Mouse (Mus musculus) lung, postnatal 14 days (tissue): ENCODE data around the gene Klf12.

ENCODE experiments used
- DNase-seq: peaks from one replicate; pipeline ENCODE4 v3.0.0; 2021

Gene Klf12

GRCm38 (mm10) chr14:100126126-100126525, 158.4 kb downstream of the Klf12 start:
- no peak for DNase-seq

DNA sequence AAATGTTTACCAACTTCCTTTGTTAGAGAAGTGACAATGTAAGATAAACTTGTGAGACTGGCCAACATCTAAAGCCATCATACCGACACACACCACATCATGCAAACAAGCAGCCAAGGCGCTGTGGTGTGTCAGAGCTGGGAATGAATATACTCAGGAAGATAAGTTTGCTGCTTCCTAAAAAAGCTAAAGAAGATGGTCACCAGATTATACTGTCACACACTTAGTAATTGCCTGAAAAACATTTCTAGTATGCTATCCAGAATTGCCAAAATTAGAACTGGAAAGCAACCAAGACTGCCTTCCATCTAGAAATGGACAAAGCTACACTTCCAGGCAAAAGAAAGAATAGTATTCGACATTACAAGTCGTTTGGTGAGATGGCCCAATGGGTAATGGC, 163.4 kb downstream of the Klf12 start:
- DNase-seq, result no peak

DNA sequence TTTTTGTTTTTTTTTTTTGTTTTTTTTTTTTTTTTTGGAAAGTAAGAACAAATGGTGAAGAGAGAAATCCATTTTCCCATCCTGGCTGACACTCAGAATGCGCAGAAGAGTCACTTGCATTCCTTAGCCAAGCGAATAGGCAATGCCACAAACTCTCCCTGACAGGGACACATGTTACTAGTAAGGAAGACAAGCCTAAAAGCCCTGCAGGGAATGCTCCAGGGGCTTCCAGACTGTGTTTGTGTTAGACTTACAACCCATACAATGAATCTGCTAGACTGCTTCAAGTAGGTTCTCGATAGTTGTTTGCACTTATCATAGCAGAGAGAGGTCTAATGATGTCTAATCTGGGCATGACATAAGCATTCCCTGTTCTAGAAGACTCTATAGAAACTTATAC, 164.6 kb downstream of the Klf12 start:
- no peak for DNase-seq

DNA sequence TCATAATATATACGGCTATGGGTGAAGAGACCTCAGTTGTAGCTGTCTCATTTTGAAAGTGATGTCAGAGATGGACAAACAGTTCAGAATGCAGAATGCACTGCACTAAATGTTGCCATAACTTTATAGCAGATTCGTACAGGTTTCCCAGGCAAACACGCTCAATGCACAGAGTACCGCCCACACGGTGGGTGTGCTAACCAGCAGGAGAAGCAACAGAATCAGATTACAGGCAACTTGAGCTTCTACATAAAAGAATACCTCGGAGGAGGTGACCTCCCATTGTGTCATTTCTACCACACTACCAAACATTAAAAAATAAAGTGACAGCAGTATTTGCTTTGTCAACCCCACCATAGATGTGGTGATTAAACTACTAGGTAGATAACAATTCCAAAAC, 171.1 kb downstream of the Klf12 start:
- DNase-seq, result no peak

DNA sequence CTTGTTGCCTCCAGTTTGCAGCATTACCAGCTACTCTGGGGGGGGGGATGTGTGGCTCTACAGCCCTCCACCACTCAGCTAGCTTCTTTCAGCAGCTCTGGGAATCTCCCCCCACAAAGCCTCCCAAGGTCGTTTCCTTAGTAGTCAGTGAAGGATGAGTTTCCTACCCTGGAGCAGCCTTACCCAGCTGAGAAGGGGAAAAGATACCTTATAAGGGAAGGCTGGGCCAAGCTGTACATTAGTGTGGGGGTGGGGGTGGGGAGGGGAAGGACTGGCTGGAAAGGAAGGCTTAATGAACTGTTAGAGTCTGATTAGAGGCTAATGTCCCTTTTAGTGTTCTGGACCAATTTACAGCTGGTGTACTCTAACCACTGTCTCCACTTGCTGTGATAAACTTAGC, 172.7 kb downstream of the Klf12 start:
- no peak for DNase-seq

- no peak for DNase-seq
Measured at GRCm38 (mm10) chr14:100109563-100109962, 174.9 kb downstream of the Klf12 start.

GRCm38 (mm10) chr14:100105570-100105969, 178.9 kb downstream of the Klf12 start:
- no peak for DNase-seq

GRCm38 (mm10) chr14:100104818-100105217, 179.7 kb downstream of the Klf12 start:
- no peak for DNase-seq

DNA sequence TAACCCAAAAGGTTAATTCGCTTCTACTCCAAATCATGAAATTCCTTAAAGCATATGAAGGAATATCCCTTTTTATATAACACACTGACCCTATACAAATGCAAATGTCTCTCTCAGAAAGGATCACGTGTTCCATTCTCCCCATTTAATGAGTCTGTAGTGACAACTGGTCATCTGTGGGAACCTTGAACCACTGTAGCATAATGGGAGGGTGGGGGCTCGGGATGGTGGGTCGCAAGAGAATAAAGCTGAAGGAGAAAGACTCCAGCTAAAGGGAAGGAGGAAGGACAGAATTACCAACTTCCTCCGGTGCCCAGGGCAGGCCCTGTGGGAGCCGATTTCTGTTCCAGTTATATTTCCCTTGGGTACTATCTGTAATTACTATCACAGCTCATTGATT, 180.7 kb downstream of the Klf12 start:
- DNase-seq, result no peak

GRCm38 (mm10) chr14:100097208-100098189, 187.0 kb downstream of the Klf12 start:
- no peak for DNase-seq

DNA sequence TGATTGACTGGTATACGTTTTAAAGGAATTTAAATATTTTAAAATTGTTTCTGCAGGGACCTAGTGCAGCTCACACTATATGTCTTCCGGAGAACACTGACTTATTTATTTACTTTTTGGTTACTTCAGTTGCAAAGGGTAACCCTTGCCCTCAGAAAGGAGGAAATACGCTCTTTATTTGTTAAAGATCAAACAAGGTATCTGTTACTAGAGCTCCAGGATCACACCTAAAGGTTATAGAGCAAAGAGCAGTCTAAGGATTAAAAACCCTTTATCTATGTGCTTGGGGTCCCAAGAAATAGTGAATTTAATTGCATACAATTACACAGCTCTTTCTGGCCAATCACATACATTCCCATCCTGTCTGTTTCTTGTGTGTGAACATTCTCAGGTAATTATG, 188.7 kb downstream of the Klf12 start:
- DNase-seq, result no peak

- DNase-seq, result no peak
Measured at GRCm38 (mm10) chr14:100090517-100090916, 194.0 kb downstream of the Klf12 start.

GRCm38 (mm10) chr14:100079620-100080019, 204.9 kb downstream of the Klf12 start:
- no peak for DNase-seq

- DNase-seq, result no peak
Measured at GRCm38 (mm10) chr14:100072431-100073195, 211.9 kb downstream of the Klf12 start.

- DNase-seq, result no peak
Measured at GRCm38 (mm10) chr14:100069543-100070090, 214.9 kb downstream of the Klf12 start.

DNA sequence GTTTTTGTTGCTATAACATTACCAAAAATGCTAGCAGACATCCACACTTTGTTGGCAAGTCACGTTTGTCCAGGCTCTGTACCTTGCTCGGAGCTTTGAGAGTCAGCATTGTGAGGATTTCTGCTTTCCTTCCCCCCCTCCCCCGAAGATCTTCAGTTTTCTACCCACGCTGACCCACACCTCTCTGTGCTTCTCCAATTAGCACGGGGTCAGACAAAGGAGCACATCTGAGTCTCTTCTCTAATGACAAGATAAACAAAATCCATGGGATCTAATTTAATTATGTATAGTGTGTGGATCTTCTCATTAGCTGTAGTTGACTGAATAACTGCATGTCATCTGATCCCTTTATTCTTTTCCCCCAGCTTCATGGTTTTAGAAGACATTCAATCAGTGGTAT, 215.8 kb downstream of the Klf12 start:
- DNase-seq, result no peak

DNA sequence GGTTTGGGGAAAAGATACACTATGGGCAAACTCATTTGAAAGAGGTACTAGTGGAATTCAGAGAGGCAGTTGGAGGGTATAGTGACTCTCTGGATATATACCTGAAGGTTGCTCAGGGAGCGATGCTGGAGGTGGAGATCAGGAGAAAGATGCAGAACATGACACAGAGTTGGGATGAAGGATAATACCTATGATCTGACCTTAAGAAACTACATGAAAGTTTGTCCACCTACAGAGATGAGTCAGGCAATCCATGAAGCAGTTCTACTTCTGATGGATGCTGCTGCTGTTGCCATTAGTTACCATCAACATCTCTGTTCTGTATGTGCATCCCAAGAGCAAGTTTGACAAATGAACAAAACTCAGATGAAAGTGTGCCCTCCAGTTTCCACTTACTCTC, 222.0 kb downstream of the Klf12 start:
- no peak for DNase-seq

DNA sequence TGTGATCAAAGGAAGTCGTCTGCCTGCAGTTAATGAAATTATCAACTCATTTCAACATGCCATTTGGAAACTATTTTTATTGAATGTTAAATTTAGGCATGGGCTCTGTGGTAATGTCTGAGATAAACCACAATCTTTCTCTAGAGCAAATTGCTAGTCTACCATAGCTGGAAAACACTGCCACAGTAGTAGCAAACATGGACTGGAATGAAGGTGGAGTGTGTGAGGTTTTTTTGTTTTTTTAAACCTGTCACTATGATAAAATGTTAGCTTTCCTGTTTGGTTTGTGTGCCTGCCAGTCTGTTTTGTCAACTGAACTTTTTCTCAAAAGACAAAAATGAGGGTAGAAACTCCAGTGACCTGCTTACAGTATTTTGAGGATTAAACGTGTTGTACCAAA, 230.3 kb downstream of the Klf12 start:
- no peak for DNase-seq

DNA sequence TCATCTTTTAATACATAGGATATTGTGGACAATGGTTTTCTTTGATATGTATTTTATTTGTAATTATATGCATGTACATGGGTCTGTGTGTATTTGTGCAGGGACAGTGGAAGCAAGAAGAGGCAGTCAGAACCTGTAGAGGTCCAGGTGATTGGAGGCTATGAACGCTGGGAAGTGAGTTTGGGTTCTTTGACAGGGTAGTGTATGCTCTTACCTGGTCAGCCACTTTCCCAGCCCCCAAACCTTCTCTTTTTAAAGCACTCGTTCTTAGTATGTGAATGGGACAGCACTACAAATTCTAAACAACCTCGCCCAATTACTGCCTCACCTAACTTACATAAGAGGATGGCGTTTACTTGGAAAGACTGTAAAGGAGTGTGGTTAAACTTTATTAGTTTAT, 231.0 kb downstream of the Klf12 start:
- no peak for DNase-seq

- no peak for DNase-seq
Measured at GRCm38 (mm10) chr14:100052876-100053275, 231.6 kb downstream of the Klf12 start.

DNA sequence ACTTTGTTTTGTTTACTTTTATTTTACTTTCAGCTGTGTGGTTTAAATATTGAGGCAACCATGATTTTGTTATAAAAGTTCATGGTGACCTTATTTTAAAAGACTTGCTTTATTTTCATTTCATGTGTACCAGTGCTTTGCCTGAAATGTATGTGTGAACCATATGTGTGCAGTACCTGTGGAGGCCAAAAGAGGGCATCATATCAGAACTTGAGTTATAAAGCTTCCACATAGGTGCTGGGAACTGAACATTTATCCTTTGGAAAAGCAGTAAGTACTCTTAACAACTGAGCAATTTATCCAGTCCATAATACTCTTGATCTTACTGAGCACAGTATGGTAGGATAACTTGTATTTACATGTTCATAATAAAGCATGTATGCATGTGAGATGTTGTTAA, 239.0 kb downstream of the Klf12 start:
- DNase-seq, result no peak

GRCm38 (mm10) chr14:100041823-100042222, 242.7 kb downstream of the Klf12 start:
- DNase-seq, result no peak

DNA sequence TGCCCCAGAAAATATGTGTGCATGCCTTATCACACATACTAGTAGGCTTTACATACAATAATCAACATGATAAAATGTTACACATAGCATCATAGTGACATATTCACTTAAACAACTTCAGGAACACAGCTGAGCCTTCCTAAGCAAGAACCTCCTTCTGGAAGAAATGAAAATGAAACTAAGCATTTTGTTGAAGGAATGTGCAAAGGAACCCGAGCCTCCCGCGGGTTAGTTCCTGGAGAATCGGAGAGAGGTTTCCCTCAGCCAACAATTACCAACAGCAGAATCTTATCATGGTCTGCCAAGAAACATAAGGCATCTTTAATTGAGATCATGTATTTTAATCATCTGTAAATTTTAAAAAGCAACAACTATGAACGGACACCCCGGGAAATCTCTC, 257.8 kb downstream of the Klf12 start:
- DNase-seq, result no peak

DNA sequence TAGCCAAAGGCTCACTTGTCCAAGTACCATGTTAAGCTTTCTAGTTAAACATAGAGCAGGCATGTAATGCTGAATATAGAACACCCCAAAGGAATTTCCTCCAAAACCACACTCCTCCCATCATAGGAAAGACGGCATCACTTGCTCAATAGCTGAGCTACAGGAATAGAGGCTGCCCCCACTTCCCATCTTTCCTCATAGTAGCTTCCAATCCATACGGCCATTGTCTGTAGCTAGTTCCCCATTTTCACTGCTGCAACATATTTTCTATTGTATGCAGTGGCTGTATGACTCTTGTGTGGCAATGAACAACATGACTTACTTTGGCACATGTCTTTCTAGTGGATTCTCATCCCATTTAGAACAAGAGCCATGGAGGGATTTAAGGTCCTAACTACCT, 267.3 kb downstream of the Klf12 start:
- no peak for DNase-seq
